12 mouse cellular contexts compared by ENCODE assay signal in the genomic region with DNA sequence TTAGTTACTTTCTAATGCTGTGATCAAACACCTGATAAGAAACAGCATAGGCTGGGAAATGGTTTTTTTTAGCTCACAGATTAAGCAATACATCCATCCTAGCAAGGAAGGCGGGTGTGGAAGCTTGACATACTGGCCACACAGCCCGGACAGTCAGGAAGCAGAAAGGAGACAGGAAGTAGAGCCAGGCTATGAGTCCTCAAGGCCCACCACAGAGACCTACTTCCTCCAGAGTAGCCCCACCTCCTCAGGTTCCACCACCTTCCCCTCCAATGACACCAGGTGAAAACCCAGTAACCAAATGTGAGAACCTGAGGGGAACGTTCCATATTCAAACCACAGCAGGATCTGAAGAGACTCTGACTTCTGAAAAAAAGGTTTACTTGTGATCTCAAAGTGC. TPM values are rescaled to one million over a fixed set of nuclear protein-coding genes. Genes with fewer than 3 reads are reported as not detected.
DNase-seq lines count a peak whose midpoint lies in the region; ATAC-seq and TF ChIP-seq lines count a peak whose summit lies in the region.
"Had no signal": no experiment of that assay in that cellular context is flagged by ENCODE, and none has a peak within 500 bp of the region (broad histone marks: within the 10 kb centered on the region; RNA-seq: fewer than 3 reads in every experiment).

No protein-coding gene starts in this region.

- TF ChIP-seq EP300 in heart, adult 2 months (IDR thresholded peaks at IDR 0.05; ENCODE audit: insufficient read depth, low read depth, low read length) = no peak

- no peak overlapping the region for H3K4me3 ChIP-seq in heart, adult 2 months
- H3K4me3 ChIP-seq in lung, embryonic 16.5 days (ENCODE audit: low read length) = no peak overlapping the region
- no peak overlapping the region for H3K4me3 ChIP-seq in kidney, embryonic 14.5 days (ENCODE audit: low read length)
- H3K4me3 ChIP-seq: intestine, embryonic 15.5 days had no signal

- DNase-seq in heart, adult 2 months = no peak
- DNase-seq in heart, adult 8-10 months (ENCODE audit: low spot score) = no peak
- DNase-seq in lung, postnatal 14 days = no peak
- peak; percentile 38 for DNase-seq in lung, postnatal 10 days
- peak; percentile 20 for DNase-seq in thymus, postnatal 4 days
- no peak for DNase-seq in layer of hippocampus, postnatal 25 days (ENCODE audit: extremely low spot score in 1 of 2, low spot score in 1 of 2)
- DNase-seq: cerebellum, adult 11-12 months had no signal

- no peak for TF ChIP-seq CTCF in heart, adult 2 months (IDR thresholded peaks at IDR 0.05)

- H3K4me1 ChIP-seq in heart, adult 2 months (ENCODE audit: control insufficient read depth, insufficient read depth, low read length) = peaks cover 12% of the 10 kb centered on the region
- peaks cover 12% of the 10 kb centered on the region; the same call in 1 of the 2 replicates for H3K4me1 ChIP-seq in lung, embryonic 16.5 days (replicated peaks; ENCODE audit: control insufficient read depth, insufficient read depth, low read length)
- peaks cover 9% of the 10 kb centered on the region; the same call in 1 of the 2 replicates for H3K4me1 ChIP-seq in kidney, embryonic 14.5 days (ENCODE audit: control insufficient read depth, insufficient read depth, low read length)
- H3K4me1 ChIP-seq: intestine, embryonic 15.5 days had no signal

- H3K27ac ChIP-seq in heart, adult 2 months = peak overlapping the region; percentile 32
- H3K27ac ChIP-seq in lung, embryonic 16.5 days (ENCODE audit: low read length) = peak overlapping the region; percentile 23
- H3K27ac ChIP-seq in kidney, embryonic 14.5 days (ENCODE audit: low read depth, low read length) = no peak overlapping the region
- H3K27ac ChIP-seq: heart, embryonic 10.5 days; intestine, embryonic 15.5 days had no signal

- H3K4me2 ChIP-seq in lung, embryonic 16.5 days (ENCODE audit: low read depth, low read length) = 0 out of 2 replicates have a peak overlapping the region, but pooled peaks have one; percentile 3
- no peak overlapping the region for H3K4me2 ChIP-seq in kidney, embryonic 14.5 days (replicated peaks; ENCODE audit: low read depth, low read length)
- H3K4me2 ChIP-seq: intestine, embryonic 15.5 days had no signal

- H3K9ac ChIP-seq in heart, adult 2 months (ENCODE audit: low read depth, low read length) = no peak overlapping the region
- H3K9ac ChIP-seq in lung, embryonic 16.5 days (ENCODE audit: low read length) = no peak overlapping the region
- H3K9ac ChIP-seq in kidney, embryonic 14.5 days (ENCODE audit: low read depth, low read length) = no peak overlapping the region
- H3K9ac ChIP-seq: forebrain, postnatal 0 days; intestine, embryonic 15.5 days had no signal

- no peak for TF ChIP-seq POLR2A in heart, adult 2 months (IDR thresholded peaks at IDR 0.05; ENCODE audit: insufficient read depth, low read depth, low read length)

- peak; percentile 45; the same call in 1 of the 2 replicates for ATAC-seq in lung, embryonic 16.5 days (ENCODE audit: low read depth)
- no peak for ATAC-seq in kidney, embryonic 14.5 days (ENCODE audit: low FRiP score, low TSS enrichment)

- H3K36me3 ChIP-seq in heart, adult 2 months (ENCODE audit: control insufficient read depth, insufficient read depth, low read length) = peaks cover 4% of the 10 kb centered on the region
- H3K36me3 ChIP-seq in lung, embryonic 16.5 days (ENCODE audit: control insufficient read depth, insufficient read depth, low read length) = no peaks in the 10 kb centered on the region
- H3K36me3 ChIP-seq in kidney, embryonic 14.5 days (ENCODE audit: control insufficient read depth, insufficient read depth, low read length) = no peaks in the 10 kb centered on the region
- H3K36me3 ChIP-seq: heart, embryonic 10.5 days; intestine, embryonic 15.5 days had no signal

- no peaks in the 10 kb centered on the region for H3K27me3 ChIP-seq in heart, adult 2 months (ENCODE audit: control insufficient read depth, insufficient read depth, low read length)
- no peaks in the 10 kb centered on the region for H3K27me3 ChIP-seq in lung, embryonic 16.5 days (ENCODE audit: control insufficient read depth, insufficient read depth, low read depth, low read length)
- H3K27me3 ChIP-seq in kidney, embryonic 14.5 days (ENCODE audit: control insufficient read depth, insufficient read depth, low read length) = no peaks in the 10 kb centered on the region
- H3K27me3 ChIP-seq: intestine, embryonic 15.5 days had no signal

- no peaks in the 10 kb centered on the region for H3K9me3 ChIP-seq in lung, embryonic 16.5 days (ENCODE audit: control insufficient read depth, low read length)
- H3K9me3 ChIP-seq in kidney, embryonic 14.5 days (ENCODE audit: control insufficient read depth, low read length) = no peaks in the 10 kb centered on the region
- H3K9me3 ChIP-seq: heart, embryonic 10.5 days; intestine, embryonic 15.5 days had no signal

- WGBS in heart, adult 2 months = 52% methylated on average over 3 of the region's 3 CpGs
- 57% methylated on average over 3 of the region's 3 CpGs for WGBS in lung, embryonic 16.5 days
- 78% methylated on average over 3 of the region's 3 CpGs for WGBS in kidney, embryonic 14.5 days

- H3K79me2 ChIP-seq in heart, adult 2 months (replicated peaks; ENCODE audit: control insufficient read depth, insufficient read depth, low read length) = no peaks in the 10 kb centered on the region; the same call in 1 of the 2 replicates

- intact Hi-C loops in heart, adult 2 months (cut with DNase I) = loop anchor here (2.0 kb wide), 1 partner anchor 46 kb away; no protein-coding TSS in a partner anchor

RNA-seq across cellular contexts. Expression of a gene that starts 53.6 kb away (rescaled TPM):
- 1 to 10 TPM; 6.2 to 6.3 TPM for total RNA-seq in heart, adult 2 months (2021)
- 1.1 and 2.1 TPM in 2 replicates for polyA plus RNA-seq in heart, adult 2 months (2012; rRNA removed)
- total RNA-seq in heart, adult 8-10 months (2022) = 1 to 10 TPM; 4.3 to 7.0 (median 5.9) TPM
- polyA plus RNA-seq in lung, embryonic 16.5 days (2015; fragmentation: Nextera tagmentation; extraction: Ambion mirVana) = 1.8 and 2.8 TPM in 2 replicates
- polyA plus RNA-seq in kidney, embryonic 14.5 days (2014; fragmentation: Nextera tagmentation; extraction: Ambion mirVana) = 2.6 and 3.2 TPM in 2 replicates
- 100 to 1,000 TPM in 1 of 2 experiments, 10 to 100 TPM in 1; 95.6 to 118 TPM for total RNA-seq in layer of hippocampus, postnatal 25 days (2021)

Comparison
In these comparisons a context has a peak if more than half of its experiments do, and no peak if none do; other contexts are left out.
1. DNase-seq: peak in lung, postnatal 10 days (single experiment) and thymus, postnatal 4 days (single experiment); none in heart, adult 2 months (0 of 2), heart, adult 8-10 months (single experiment), lung, postnatal 14 days (single experiment) and layer of hippocampus, postnatal 25 days (0 of 2).
2. RNA of a gene that starts 53.6 kb away (total RNA-seq): 95.6 to 118 TPM in layer of hippocampus, postnatal 25 days; 6.2 to 6.3 TPM in heart, adult 2 months and 4.3 to 7.0 TPM in heart, adult 8-10 months; every median in the first group is over 10 times any median in the second.